Mouse (Mus musculus) CH12.LX (cell line): Measurements from ENCODE around the gene Klre1. TPM values are rescaled to one million over a fixed set of nuclear protein-coding genes. Genes with fewer than 3 reads are reported as not detected.

ENCODE experiments used
- DNase-seq: peaks from one replicate; pipeline ENCODE4 v3.0.0-alpha.2; 2013; ENCODE audit errors: extremely low read depth
- H3K27ac ChIP-seq: 2 replicates; pipeline ENCODE4 v1.5.1; 2012; ENCODE audit warnings: low read depth, mild to moderate bottlenecking, control low read depth, moderate library complexity; ENCODE audit not compliant: insufficient read depth
- H3K27me3 ChIP-seq: replicated peaks from 2 replicates; pipeline ENCODE3; 2012; ENCODE audit warnings: inconsistent platforms
- H3K36me3 ChIP-seq, 2 experiments: replicated peaks in 1 of 2; 2 replicates each; pipeline versions ENCODE3 to v1.6.1; 2012; ENCODE audit warnings: inconsistent platforms in 1 of 2, low read length in 1 of 2, mild to moderate bottlenecking in 1 of 2, mixed read lengths in 1 of 2, moderate library complexity in 1 of 2; ENCODE audit not compliant: control insufficient read depth in 1 of 2, insufficient read depth in 1 of 2
- H3K4me1 ChIP-seq, 2 experiments: 2 replicates each; pipeline ENCODE4 v1.6.1; 2012; ENCODE audit warnings: inconsistent platforms in 1 of 2, moderate library complexity in 1 of 2; ENCODE audit not compliant: insufficient read depth in 2 of 2, control insufficient read depth in 1 of 2
- H3K4me2 ChIP-seq: 2 replicates; pipeline ENCODE4 v1.6.1; 2012; ENCODE audit warnings: low read depth, mild to moderate bottlenecking, control low read depth; ENCODE audit not compliant: poor library complexity, insufficient read depth, severe bottlenecking
- H3K4me3 ChIP-seq, 3 experiments: fragments of 150-350 bp in 1 of 3; sonication (generic) in 1 of 3; replicated peaks in 1 of 3; 2 replicates each; pipeline versions ENCODE3 to v1.5.1; 2011 to 2012; ENCODE audit warnings: low read depth in 2 of 3, low read length in 2 of 3, mild to moderate bottlenecking in 2 of 3, moderate library complexity in 2 of 3, control low read depth in 1 of 3, improper control_type of control experiment in 1 of 3, inconsistent platforms in 1 of 3, mixed read lengths in 1 of 3; ENCODE audit not compliant: poor library complexity in 1 of 3
- H3K79me2 ChIP-seq: replicated peaks from 2 replicates; pipeline ENCODE4 v1.6.1; 2012; ENCODE audit warnings: mild to moderate bottlenecking, moderate library complexity; ENCODE audit not compliant: control insufficient read depth, poor library complexity, insufficient read depth, severe bottlenecking; ENCODE audit errors: extremely low read depth
- H3K9ac ChIP-seq: 2 replicates; pipeline ENCODE4 v1.6.1; 2012; ENCODE audit warnings: low read depth, mild to moderate bottlenecking, control low read depth, moderate library complexity; ENCODE audit not compliant: insufficient read depth
- H3K9me3 ChIP-seq: replicated peaks from 2 replicates; pipeline ENCODE3; 2012; ENCODE audit warnings: low read length, inconsistent platforms, mixed read lengths
- CHD2 ChIP-seq: IDR thresholded peaks from 2 replicates; pipeline ENCODE4 v1.6.1; 2011; ENCODE audit warnings: low read length, improper control_type of control experiment
- CTCF ChIP-seq, 2 experiments: IDR thresholded peaks in 1 of 2; conservative IDR thresholded peaks in 1 of 2; 2 replicates each; pipeline ENCODE4 v1.5.1; 2011 to 2012; ENCODE audit warnings: low read depth in 2 of 2, low read length in 2 of 2, improper control_type of control experiment in 1 of 2, inconsistent platforms in 1 of 2, mild to moderate bottlenecking in 1 of 2, moderate library complexity in 1 of 2
- ETS1 ChIP-seq: conservative IDR thresholded peaks from 2 replicates; pipeline ENCODE4 v1.6.1; 2012; ENCODE audit warnings: low read depth, mild to moderate bottlenecking, inconsistent platforms, low read length, improper control_type of control experiment, moderate library complexity
- GABPA ChIP-seq: IDR thresholded peaks from 2 replicates; pipeline ENCODE4 v1.6.1; 2012; ENCODE audit warnings: low read depth, low read length, improper control_type of control experiment, inconsistent platforms; ENCODE audit not compliant: insufficient replicate concordance
- HCFC1 ChIP-seq: IDR thresholded peaks from 2 replicates; pipeline ENCODE4 v1.6.1; 2012; ENCODE audit warnings: low read depth, mild to moderate bottlenecking, inconsistent platforms, low read length, improper control_type of control experiment
- IRF4 ChIP-seq: IDR thresholded peaks from 2 replicates; pipeline ENCODE4 v1.6.1; 2014; ENCODE audit warnings: low read depth, mild to moderate bottlenecking, inconsistent platforms, low read length, improper control_type of control experiment
- MAX ChIP-seq: IDR thresholded peaks from 2 replicates; pipeline ENCODE4 v1.6.1; 2011; ENCODE audit warnings: low read length, improper control_type of control experiment
- MAZ ChIP-seq: IDR thresholded peaks from 2 replicates; pipeline ENCODE4 v1.6.1; 2012; ENCODE audit warnings: low read depth, mild to moderate bottlenecking, inconsistent platforms, low read length, improper control_type of control experiment, moderate library complexity
- MXI1 ChIP-seq: IDR thresholded peaks from 2 replicates; pipeline ENCODE4 v1.6.1; 2011; ENCODE audit warnings: mild to moderate bottlenecking, low read depth, low read length, improper control_type of control experiment
- MYC ChIP-seq: IDR thresholded peaks from 2 replicates; pipeline ENCODE4 v1.6.1; 2011; ENCODE audit warnings: low read depth, mild to moderate bottlenecking, improper control_type of control experiment, low read length
- NELFE ChIP-seq: IDR thresholded peaks from 2 replicates; pipeline ENCODE4 v1.6.1; 2011; ENCODE audit warnings: low read depth, low read length, improper control_type of control experiment
- NRF1 ChIP-seq: IDR thresholded peaks from 2 replicates; pipeline ENCODE4 v1.6.1; 2014; ENCODE audit warnings: low read depth, mild to moderate bottlenecking, inconsistent platforms, low read length, improper control_type of control experiment, moderate library complexity
- PAX5 ChIP-seq: IDR thresholded peaks from 2 replicates; pipeline ENCODE4 v1.6.1; 2012; ENCODE audit warnings: low read length, inconsistent platforms, mixed read lengths
- RAD21 ChIP-seq: IDR thresholded peaks from 2 replicates; pipeline ENCODE4 v1.6.1; 2011; ENCODE audit warnings: low read depth, mild to moderate bottlenecking, low read length, improper control_type of control experiment, moderate library complexity
- RCOR1 ChIP-seq: conservative IDR thresholded peaks from 2 replicates; pipeline ENCODE4 v1.6.1; 2012; ENCODE audit warnings: low read depth, mild to moderate bottlenecking, inconsistent platforms, low read length, improper control_type of control experiment
- SIN3A ChIP-seq: IDR thresholded peaks from 2 replicates; pipeline ENCODE4 v1.6.1; 2012; ENCODE audit warnings: low read length, improper control_type of control experiment, inconsistent platforms
- SMC3 ChIP-seq: IDR thresholded peaks from 2 replicates; pipeline ENCODE4 v1.6.1; 2011; ENCODE audit warnings: low read depth, low read length, improper control_type of control experiment
- TCF12 ChIP-seq: IDR thresholded peaks from 2 replicates; pipeline ENCODE4 v1.6.1; 2014; ENCODE audit warnings: low read depth, mild to moderate bottlenecking, inconsistent platforms, low read length, improper control_type of control experiment
- UBTF ChIP-seq: IDR thresholded peaks from 2 replicates; pipeline ENCODE4 v1.6.1; 2012; ENCODE audit warnings: low read depth, mild to moderate bottlenecking, inconsistent platforms, low read length, improper control_type of control experiment, moderate library complexity
- ZC3H11A ChIP-seq: IDR thresholded peaks from 2 replicates; pipeline ENCODE4 v1.6.1; 2012; ENCODE audit warnings: low read depth, mild to moderate bottlenecking, inconsistent platforms, low read length, improper control_type of control experiment
- ZKSCAN1 ChIP-seq: IDR thresholded peaks from 2 replicates; pipeline ENCODE4 v1.6.1; 2012; ENCODE audit warnings: low read depth, inconsistent platforms, low read length, improper control_type of control experiment, borderline replicate concordance
- ZMIZ1 ChIP-seq: IDR thresholded peaks from 2 replicates; pipeline ENCODE4 v1.6.1; 2012; ENCODE audit warnings: low read depth, mild to moderate bottlenecking, inconsistent platforms, low read length, improper control_type of control experiment
- dilution Hi-C: fragments of 300-500 bp; cut with MboI; formaldehyde crosslinking; loops from 2 replicates; pipeline ENCODE4 v1.14.3; 2020; ENCODE audit warnings: low sequenced_read_pairs; ENCODE audit not compliant: extremely low pct_unique_long_range_greater_than_20kb, extremely low pct_ligation_motif_present
- in situ Hi-C: fragments of 300-500 bp; cut with MboI; formaldehyde crosslinking; loops from 3 replicates; pipeline ENCODE4 v1.14.3; 2019; ENCODE audit warnings: low sequenced_read_pairs, low pct_ligation_motif_present, low pct_unique_long_range_greater_than_20kb, mixed read lengths
- polyA plus RNA-seq: library from polyadenylated mRNA; unstranded; fragments of >175 nt; gene quantifications from 2 replicates; pipeline ENCODE4 v1.2.1, GENCODE M21; 2012; ENCODE audit warnings: low read depth; ENCODE audit not compliant: insufficient read length
- total RNA-seq, 2 experiments: library from RNA; depleted of rRNA; stranded (reverse); fragments of 300-350 nt in 1 of 2; fragments of >200 nt in 1 of 2; gene quantifications; 2 replicates each; pipeline ENCODE4 v1.2.3; 2012 to 2014

The Klre1 gene
- total and polyA plus RNA-seq, 3 experiments: not detected

DNA sequence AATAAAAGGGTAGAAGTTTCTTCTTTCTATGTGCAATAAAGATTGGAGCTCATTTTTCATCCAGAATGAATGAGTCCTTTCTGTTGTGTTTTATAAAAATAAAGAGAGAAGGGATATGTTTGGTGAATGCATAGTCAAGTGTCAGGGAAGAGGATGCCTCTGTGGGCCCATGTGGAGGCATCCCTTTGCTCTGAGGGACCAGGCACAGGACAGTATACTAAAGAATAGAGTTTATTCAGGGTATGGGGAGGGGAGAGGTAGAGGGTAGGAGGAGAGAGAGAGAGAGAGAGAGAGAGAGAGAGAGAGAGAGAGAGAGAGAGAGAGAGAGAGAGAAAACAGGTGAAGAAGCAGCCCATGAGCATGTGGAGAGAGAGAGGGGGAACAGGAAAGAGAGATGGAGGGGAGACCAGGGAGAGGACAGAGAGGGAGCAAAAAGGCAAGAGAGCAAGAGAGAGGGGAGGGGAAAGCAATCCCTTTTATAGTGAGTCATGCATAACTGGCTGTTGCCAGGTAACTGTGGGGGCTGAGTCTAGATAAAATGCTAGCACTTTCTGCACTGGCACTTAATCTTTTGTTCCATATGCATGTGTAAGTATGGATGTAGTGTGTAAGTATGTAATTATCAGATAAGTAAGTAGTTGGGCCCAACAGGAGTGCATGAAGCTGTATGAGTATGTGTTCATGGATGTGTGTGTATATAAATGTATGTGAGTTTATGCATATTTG is 20.2 kb upstream of the Klre1 start:
- Histone ChIP-seq H3K36me3 (no peaks in the 10 kb centered on the region), H3K4me3 (no peak overlapping the region), H3K4me1 (0 out of 4 replicates have a peak, but pooled peaks cover 0 to 3% of the 10 kb centered on the region in 2 experiments), H3K27ac (no peak overlapping the region), H3K4me2 (no peak overlapping the region), H3K9me3 (no peaks in the 10 kb centered on the region), H3K79me2 (no peaks in the 10 kb centered on the region), H3K9ac (no peak overlapping the region), H3K27me3 (no peaks in the 10 kb centered on the region)
- dilution Hi-C loops: no loop called here
- DNase-seq: no peak
- TF ChIP-seq MYC (no peak), NRF1 (no peak), TCF12 (no peak), HCFC1 (no peak), NELFE (no peak), MAX (no peak), MXI1 (no peak), MAZ (no peak), GABPA (no peak), ZKSCAN1 (no peak), UBTF (no peak), RCOR1 (no peak)
- in situ Hi-C loops: no loop called here

GRCm38 (mm10) chr6:129558946-129559640 is 18.6 kb upstream of the Klre1 start:
- H3K36me3 ChIP-seq: no peaks in the 10 kb centered on the region
- peak; percentile 78 for DNase-seq
- H3K4me2 ChIP-seq: peak overlapping the region; percentile 27; the same call in 1 of the 2 replicates
- H3K9me3 ChIP-seq: no peaks in the 10 kb centered on the region
- H3K4me3 ChIP-seq: no peak overlapping the region
- 0 out of 4 replicates have a peak, but pooled peaks cover 0 to 2% of the 10 kb centered on the region in 2 experiments for H3K4me1 ChIP-seq
- dilution Hi-C loops: no loop called here
- in situ Hi-C loops: no loop called here
- no peaks in the 10 kb centered on the region for H3K27me3 ChIP-seq
- TF ChIP-seq NRF1 (0 out of 2 replicates have a peak, but pooled peaks have one; percentile 15), MAX (peak; percentile 95), ETS1 (no peak), MYC (peak; percentile 73), SMC3 (peak; percentile 87), ZC3H11A (0 out of 2 replicates have a peak, but pooled peaks have one; percentile 8), NELFE (no peak), PAX5 (no peak), SIN3A (no peak), IRF4 (0 out of 2 replicates have a peak, but pooled peaks have one; percentile 40), ZMIZ1 (no peak), CHD2 (no peak), RAD21 (peak; percentile 93), CTCF (conservative IDR thresholded peaks at IDR 0.05 in 1 of 2, IDR thresholded peaks at IDR 0.05 in 1 of 2; ENCODE audit: low read depth in 2 of 2, low read length in 2 of 2) (peak; percentile 80 to 94)
- no peaks in the 10 kb centered on the region; the same call in 1 of the 2 replicates for H3K79me2 ChIP-seq
- no peak overlapping the region for H3K27ac ChIP-seq
- H3K9ac ChIP-seq: no peak overlapping the region
